Comparison of ENCODE assay signal across 9 mouse cellular contexts in genomic region chr2:29944723-29945122, GRCm38 (mm10). TPM values are rescaled to one million over a fixed set of nuclear protein-coding genes. Genes with fewer than 3 reads are reported as not detected.
A peak's percentile ranks its signal among the peaks of the same experiment; 100 is the strongest.
DNase-seq lines count a peak whose midpoint lies in the region; ATAC-seq and TF ChIP-seq lines count a peak whose summit lies in the region.
"Had no signal": no experiment of that assay in that cellular context is flagged by ENCODE, and none has a peak within 500 bp of the region (broad histone marks: within the 10 kb centered on the region; RNA-seq: fewer than 3 reads in every experiment).

No protein-coding gene starts in this region.

- H3K27me3 ChIP-seq in midbrain, postnatal 0 days (ENCODE audit: insufficient read depth, low read length): no peaks in the 10 kb centered on the region
- no peaks in the 10 kb centered on the region for H3K27me3 ChIP-seq in midbrain, embryonic 11.5 days (ENCODE audit: control insufficient read depth, insufficient read depth, low read length)
- no peaks in the 10 kb centered on the region for H3K27me3 ChIP-seq in heart, embryonic 12.5 days (replicated peaks)
- no peaks in the 10 kb centered on the region for H3K27me3 ChIP-seq in stomach, embryonic 14.5 days (ENCODE audit: control insufficient read depth, insufficient read depth, low read length)
- no peaks in the 10 kb centered on the region for H3K27me3 ChIP-seq in forebrain, embryonic 14.5 days (replicated peaks; ENCODE audit: control insufficient read depth, insufficient read depth, low read length)
- H3K27me3 ChIP-seq: megakaryocyte, embryonic 14.5 days had no signal

- no peak for ATAC-seq in midbrain, postnatal 0 days (ENCODE audit: low FRiP score)
- no peak for ATAC-seq in midbrain, embryonic 11.5 days (ENCODE audit: low FRiP score)
- ATAC-seq in heart, embryonic 12.5 days (ENCODE audit: insufficient number of reproducible peaks, low FRiP score): peak; percentile 78
- no peak for ATAC-seq in stomach, embryonic 14.5 days (ENCODE audit: insufficient number of reproducible peaks, insufficient read depth, low FRiP score, low read depth)
- ATAC-seq in forebrain, embryonic 14.5 days: no peak

- 78% methylated on average over 1 of the region's 1 CpGs for WGBS in midbrain, postnatal 0 days
- 74% methylated on average over 1 of the region's 1 CpGs for WGBS in midbrain, embryonic 11.5 days
- 20% methylated on average over 1 of the region's 1 CpGs for WGBS in heart, embryonic 12.5 days
- WGBS in stomach, embryonic 14.5 days: 21% methylated on average over 1 of the region's 1 CpGs
- 70% methylated on average over 1 of the region's 1 CpGs for WGBS in forebrain, embryonic 14.5 days

- no peak for TF ChIP-seq CTCF in midbrain, postnatal 0 days (IDR thresholded peaks at IDR 0.05)

- peak overlapping the region; percentile 6; the same call in 1 of the 2 replicates for H3K27ac ChIP-seq in midbrain, postnatal 0 days (ENCODE audit: low read depth, low read length)
- H3K27ac ChIP-seq in midbrain, embryonic 11.5 days (ENCODE audit: low read depth, low read length): no peak overlapping the region
- peak overlapping the region; percentile 90 for H3K27ac ChIP-seq in heart, embryonic 12.5 days (ENCODE audit: poor library complexity, severe bottlenecking)
- peak overlapping the region; percentile 63; the same call in 1 of the 2 replicates for H3K27ac ChIP-seq in stomach, embryonic 14.5 days (ENCODE audit: low read length)
- no peak overlapping the region for H3K27ac ChIP-seq in forebrain, embryonic 14.5 days (ENCODE audit: low read depth, low read length)

- no peak overlapping the region for H3K9ac ChIP-seq in midbrain, postnatal 0 days (replicated peaks; ENCODE audit: low read length, poor library complexity, severe bottlenecking)
- no peak overlapping the region for H3K9ac ChIP-seq in midbrain, embryonic 11.5 days (ENCODE audit: low read length)
- no peak overlapping the region for H3K9ac ChIP-seq in heart, embryonic 12.5 days
- H3K9ac ChIP-seq in stomach, embryonic 14.5 days (replicated peaks; ENCODE audit: low read depth, low read length): no peak overlapping the region
- no peak overlapping the region for H3K9ac ChIP-seq in forebrain, embryonic 14.5 days (ENCODE audit: low read length)

- no peak for DNase-seq in midbrain, postnatal 0 days (ENCODE audit: low spot score)
- DNase-seq in midbrain, embryonic 11.5 days (ENCODE audit: low spot score, missing footprints): no peak
- peak; percentile 68 to 85 for DNase-seq in kidney, postnatal 25 days
- no peak for DNase-seq in frontal cortex, postnatal 25 days (ENCODE audit: low spot score in 2 of 2)
- no peak for DNase-seq in layer of hippocampus, adult 9-11 months
- DNase-seq in forebrain, embryonic 14.5 days (ENCODE audit: low spot score): no peak

- peaks cover 57% of the 10 kb centered on the region for H3K36me3 ChIP-seq in midbrain, postnatal 0 days (ENCODE audit: insufficient read depth, low read length)
- peaks cover 26% of the 10 kb centered on the region for H3K36me3 ChIP-seq in midbrain, embryonic 11.5 days (ENCODE audit: control insufficient read depth, insufficient read depth, low read length)
- H3K36me3 ChIP-seq in heart, embryonic 12.5 days: peaks cover 93% of the 10 kb centered on the region
- H3K36me3 ChIP-seq in stomach, embryonic 14.5 days (ENCODE audit: control insufficient read depth, insufficient read depth, low read length): peaks cover 67% of the 10 kb centered on the region
- H3K36me3 ChIP-seq in forebrain, embryonic 14.5 days (ENCODE audit: control insufficient read depth, insufficient read depth, low read length): peaks cover 88% of the 10 kb centered on the region

- no peaks in the 10 kb centered on the region for H3K4me1 ChIP-seq in midbrain, postnatal 0 days (ENCODE audit: insufficient read depth, low read length)
- H3K4me1 ChIP-seq in midbrain, embryonic 11.5 days (ENCODE audit: control insufficient read depth, insufficient read depth, low read length): no peaks in the 10 kb centered on the region
- H3K4me1 ChIP-seq in heart, embryonic 12.5 days (replicated peaks): peaks cover 15% of the 10 kb centered on the region; the same call in 1 of the 2 replicates
- no peaks in the 10 kb centered on the region for H3K4me1 ChIP-seq in stomach, embryonic 14.5 days (ENCODE audit: control insufficient read depth, insufficient read depth, low read length)
- no peaks in the 10 kb centered on the region for H3K4me1 ChIP-seq in forebrain, embryonic 14.5 days (ENCODE audit: control insufficient read depth, insufficient read depth, low read length)

- H3K9me3 ChIP-seq in midbrain, postnatal 0 days (ENCODE audit: low read length): no peaks in the 10 kb centered on the region
- H3K9me3 ChIP-seq in midbrain, embryonic 11.5 days (ENCODE audit: control insufficient read depth, low read length): no peaks in the 10 kb centered on the region
- H3K9me3 ChIP-seq in heart, embryonic 12.5 days (replicated peaks): no peaks in the 10 kb centered on the region
- H3K9me3 ChIP-seq in stomach, embryonic 14.5 days (ENCODE audit: control insufficient read depth, low read depth, low read length): no peaks in the 10 kb centered on the region
- H3K9me3 ChIP-seq in forebrain, embryonic 14.5 days (replicated peaks; ENCODE audit: control insufficient read depth, low read length): no peaks in the 10 kb centered on the region
- H3K9me3 ChIP-seq: megakaryocyte, embryonic 14.5 days had no signal

- no peak overlapping the region for H3K4me3 ChIP-seq in midbrain, postnatal 0 days (ENCODE audit: low read depth, low read length)
- no peak overlapping the region for H3K4me3 ChIP-seq in midbrain, embryonic 11.5 days (ENCODE audit: low read depth, low read length)
- H3K4me3 ChIP-seq in heart, embryonic 12.5 days: no peak overlapping the region
- no peak overlapping the region for H3K4me3 ChIP-seq in stomach, embryonic 14.5 days (ENCODE audit: low read depth, low read length)
- no peak overlapping the region for H3K4me3 ChIP-seq in forebrain, embryonic 14.5 days (ENCODE audit: low read depth, low read length)
- H3K4me3 ChIP-seq: megakaryocyte, embryonic 14.5 days had no signal

- H3K4me2 ChIP-seq in midbrain, postnatal 0 days (ENCODE audit: low read depth, low read length, poor library complexity, severe bottlenecking): no peak overlapping the region
- H3K4me2 ChIP-seq in midbrain, embryonic 11.5 days: no peak overlapping the region
- peak overlapping the region; percentile 22; the same call in 1 of the 2 replicates for H3K4me2 ChIP-seq in heart, embryonic 12.5 days
- H3K4me2 ChIP-seq in stomach, embryonic 14.5 days (replicated peaks; ENCODE audit: low read depth, low read length): no peak overlapping the region
- no peak overlapping the region for H3K4me2 ChIP-seq in forebrain, embryonic 14.5 days (ENCODE audit: low read length)

RNA-seq across cellular contexts. Expression of gene Gle1, which starts 9.5 kb away (rescaled TPM):
- 37.7 and 45.5 TPM in 2 replicates for total RNA-seq in midbrain, postnatal 0 days (2014; rRNA removed)
- polyA plus RNA-seq in midbrain, postnatal 0 days (2015; fragmentation: Nextera tagmentation; extraction: Ambion mirVana): 55.0 and 56.0 TPM in 2 replicates
- 52.5 and 57.4 TPM in 2 replicates for polyA plus RNA-seq in midbrain, embryonic 11.5 days (2014; fragmentation: Nextera tagmentation; extraction: Ambion mirVana)
- 42.8 and 43.3 TPM in 2 replicates for polyA plus RNA-seq in heart, embryonic 12.5 days (2016; fragmentation: Nextera tagmentation; extraction: Ambion mirVana)
- polyA plus RNA-seq in stomach, embryonic 14.5 days (2014; fragmentation: Nextera tagmentation; extraction: Ambion mirVana): 57.7 and 59.4 TPM in 2 replicates
- 54.0 and 63.3 TPM in 2 replicates for polyA plus RNA-seq in forebrain, embryonic 14.5 days (2014; fragmentation: Nextera tagmentation; extraction: Ambion mirVana)

RNA-seq across cellular contexts. Expression of gene Sptan1, which starts 20.6 kb away (rescaled TPM):
- total RNA-seq in midbrain, postnatal 0 days (2014; rRNA removed): 796 and 822 TPM in 2 replicates
- polyA plus RNA-seq in midbrain, postnatal 0 days (2015; fragmentation: Nextera tagmentation; extraction: Ambion mirVana): 193 and 200 TPM in 2 replicates
- 136 and 144 TPM in 2 replicates for polyA plus RNA-seq in midbrain, embryonic 11.5 days (2014; fragmentation: Nextera tagmentation; extraction: Ambion mirVana)
- polyA plus RNA-seq in heart, embryonic 12.5 days (2016; fragmentation: Nextera tagmentation; extraction: Ambion mirVana): 124 and 141 TPM in 2 replicates
- polyA plus RNA-seq in stomach, embryonic 14.5 days (2014; fragmentation: Nextera tagmentation; extraction: Ambion mirVana): 136 and 139 TPM in 2 replicates
- polyA plus RNA-seq in forebrain, embryonic 14.5 days (2014; fragmentation: Nextera tagmentation; extraction: Ambion mirVana): 310 and 312 TPM in 2 replicates

RNA-seq across cellular contexts. Expression of gene Odf2, which starts 55.7 kb away (rescaled TPM):
- 77.0 and 102 TPM in 2 replicates for total RNA-seq in midbrain, postnatal 0 days (2014; rRNA removed)
- polyA plus RNA-seq in midbrain, postnatal 0 days (2015; fragmentation: Nextera tagmentation; extraction: Ambion mirVana): 72.0 and 90.9 TPM in 2 replicates
- 79.4 and 86.7 TPM in 2 replicates for polyA plus RNA-seq in midbrain, embryonic 11.5 days (2014; fragmentation: Nextera tagmentation; extraction: Ambion mirVana)
- 64.1 and 72.2 TPM in 2 replicates for polyA plus RNA-seq in heart, embryonic 12.5 days (2016; fragmentation: Nextera tagmentation; extraction: Ambion mirVana)
- 64.3 and 67.2 TPM in 2 replicates for polyA plus RNA-seq in stomach, embryonic 14.5 days (2014; fragmentation: Nextera tagmentation; extraction: Ambion mirVana)
- 36.4 and 43.6 TPM in 2 replicates for polyA plus RNA-seq in forebrain, embryonic 14.5 days (2014; fragmentation: Nextera tagmentation; extraction: Ambion mirVana)

Comparison
In these comparisons a context has a peak if more than half of its experiments do, and no peak if none do; other contexts are left out.
1. H3K27ac ChIP-seq: peak in midbrain, postnatal 0 days (single experiment), heart, embryonic 12.5 days (single experiment) and stomach, embryonic 14.5 days (single experiment); none in midbrain, embryonic 11.5 days (single experiment) and forebrain, embryonic 14.5 days (single experiment).
2. DNase-seq: peak in kidney, postnatal 25 days (2 of 2); none in midbrain, postnatal 0 days (single experiment), midbrain, embryonic 11.5 days (single experiment), frontal cortex, postnatal 25 days (0 of 2), layer of hippocampus, adult 9-11 months (single experiment) and forebrain, embryonic 14.5 days (single experiment).